Mouse (Mus musculus) cortical plate, adult 2 months (tissue): ENCODE data around the gene Zmynd15. TPM values are rescaled to one million over a fixed set of nuclear protein-coding genes. Genes with fewer than 3 reads are reported as not detected.

Experiments
- H3K27ac ChIP-seq: fragments of 200-500 bp; 2 replicates; pipeline ENCODE4 v1.5.1; 2012; ENCODE audit warnings: low read length, control low read depth, inconsistent platforms; ENCODE audit not compliant: insufficient read depth
- H3K4me1 ChIP-seq: fragments of 200-500 bp; 2 replicates; pipeline ENCODE4 v1.6.1; 2011; ENCODE audit warnings: low read length; ENCODE audit not compliant: control insufficient read depth, insufficient read depth
- H3K4me3 ChIP-seq: fragments of 200-500 bp; 2 replicates; pipeline ENCODE4 v1.5.1; 2011; ENCODE audit warnings: mild to moderate bottlenecking, low read length, control low read depth; ENCODE audit not compliant: insufficient read depth
- CTCF ChIP-seq: fragments of 200-500 bp; IDR thresholded peaks from 2 replicates; pipeline ENCODE4 v1.5.1; 2011; ENCODE audit warnings: mild to moderate bottlenecking, control low read depth, low read length; ENCODE audit not compliant: insufficient read depth; ENCODE audit errors: extremely low read depth
- POLR2A ChIP-seq: fragments of 200-500 bp; IDR thresholded peaks from 2 replicates; pipeline ENCODE4 v1.6.1; 2011; ENCODE audit warnings: mild to moderate bottlenecking, low read length, control low read depth; ENCODE audit not compliant: insufficient read depth; ENCODE audit errors: extremely low read depth
- polyA plus RNA-seq: library from polyadenylated mRNA; depleted of rRNA; stranded (reverse); fragments of >200 nt; gene quantifications from 2 replicates; pipeline ENCODE4 v1.2.3, GENCODE M21; 2012

The Zmynd15 gene
- polyA plus RNA-seq, 1 experiment, result 0.44 TPM

DNA sequence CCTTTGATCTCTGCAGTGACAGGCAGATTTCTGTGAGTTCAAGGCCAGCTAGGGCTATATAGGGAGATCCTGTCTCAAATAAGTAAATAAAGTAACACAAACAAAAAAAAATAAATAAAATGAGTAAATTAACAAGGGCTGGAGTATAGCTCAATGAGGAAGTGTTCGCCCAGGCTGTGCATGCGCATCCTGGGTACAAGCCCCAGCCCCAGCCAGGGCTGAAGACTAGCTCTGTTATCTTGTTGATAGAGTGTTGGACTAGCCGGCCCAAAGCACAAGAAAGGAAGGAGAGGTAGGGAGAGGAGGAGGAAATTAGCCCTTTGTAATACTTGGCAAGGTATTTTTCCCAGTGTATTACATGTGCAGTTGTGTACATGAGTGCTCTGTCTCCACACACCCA, 15.3 kb upstream of the Zmynd15 start:
- H3K27ac ChIP-seq, result no peak overlapping the region
- no peak overlapping the region for H3K4me3 ChIP-seq
- TF ChIP-seq CTCF, result no peak
- no peak for TF ChIP-seq POLR2A
- H3K4me1 ChIP-seq, result no peaks in the 10 kb centered on the region

DNA sequence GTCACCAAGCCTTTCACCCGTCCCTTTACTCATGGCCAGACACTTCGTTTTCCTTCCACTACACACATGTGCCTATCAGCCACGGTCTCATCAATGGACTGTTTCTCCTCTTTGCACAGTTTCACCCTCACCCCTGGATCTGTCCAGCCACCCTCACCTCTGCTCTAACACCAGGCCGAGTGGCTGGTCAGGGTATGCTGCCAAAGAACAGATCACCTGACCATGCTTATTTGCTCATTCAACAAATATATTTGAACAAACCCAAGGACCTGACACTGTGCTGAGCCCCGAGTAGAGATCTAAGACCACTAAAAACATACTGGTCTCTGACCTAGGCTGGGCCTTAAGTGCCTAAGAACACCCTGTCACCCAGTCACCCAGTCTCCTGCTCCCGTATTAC, 14.6 kb upstream of the Zmynd15 start:
- Histone ChIP-seq H3K4me1 (no peaks in the 10 kb centered on the region), H3K27ac (no peak overlapping the region), H3K4me3 (no peak overlapping the region)
- no peak for TF ChIP-seq CTCF

GRCm38 (mm10) chr11:70446756-70447155, 12.5 kb upstream of the Zmynd15 start:
- no peak overlapping the region for H3K4me3 ChIP-seq
- H3K27ac ChIP-seq, result no peak overlapping the region
- TF ChIP-seq POLR2A (no peak), CTCF (no peak)
- no peaks in the 10 kb centered on the region for H3K4me1 ChIP-seq

DNA sequence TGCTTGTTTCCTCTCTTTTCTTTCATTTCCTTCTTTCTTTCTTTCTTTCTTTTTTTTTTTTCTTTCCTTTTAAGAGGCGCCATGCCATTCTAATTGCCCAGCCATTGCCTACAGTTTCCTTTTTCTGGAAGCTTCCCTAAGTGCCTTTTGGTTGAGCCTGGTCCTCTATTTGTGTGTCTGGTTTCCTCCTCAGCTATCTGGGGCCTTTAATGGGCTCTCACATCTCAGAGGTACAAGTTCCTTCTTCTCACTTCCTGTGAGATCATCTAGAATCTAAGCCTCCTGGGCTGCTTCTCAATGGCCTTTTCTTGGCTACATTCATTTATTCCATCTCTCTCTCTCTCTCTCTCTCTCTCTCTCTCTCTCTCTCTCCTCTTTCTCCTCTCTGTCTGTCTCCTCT, 11.9 kb upstream of the Zmynd15 start:
- TF ChIP-seq CTCF (no peak), POLR2A (no peak)
- no peak overlapping the region for H3K27ac ChIP-seq
- H3K4me1 ChIP-seq, result no peaks in the 10 kb centered on the region
- no peak overlapping the region for H3K4me3 ChIP-seq

GRCm38 (mm10) chr11:70450926-70451325, 8.3 kb upstream of the Zmynd15 start:
- Histone ChIP-seq H3K4me1 (no peaks in the 10 kb centered on the region; the same call in 1 of the 2 replicates), H3K4me3 (no peak overlapping the region), H3K27ac (no peak overlapping the region)
- no peak for TF ChIP-seq CTCF
- no peak for TF ChIP-seq POLR2A

GRCm38 (mm10) chr11:70451797-70452498, 7.3 kb upstream of the Zmynd15 start, which contains the start of gene Med11:
Med11 (plus strand) TSS chr11:70451919.
- H3K27ac ChIP-seq, result peak within 1 kb of the TSS; percentile 89
- TF ChIP-seq POLR2A (peak; percentile 91), CTCF (peak; percentile 70)
- H3K4me3 ChIP-seq, result peak within 1 kb of the TSS; percentile 53
- no peaks in the 10 kb centered on the region; the same call in 1 of the 2 replicates for H3K4me1 ChIP-seq

GRCm38 (mm10) chr11:70453261-70454044, 5.8 kb upstream of the Zmynd15 start:
- Histone ChIP-seq H3K4me3 (no peak overlapping the region), H3K27ac (no peak overlapping the region), H3K4me1 (no peaks in the 10 kb centered on the region; the same call in 1 of the 2 replicates)
- TF ChIP-seq POLR2A (no peak), CTCF (no peak)

DNA sequence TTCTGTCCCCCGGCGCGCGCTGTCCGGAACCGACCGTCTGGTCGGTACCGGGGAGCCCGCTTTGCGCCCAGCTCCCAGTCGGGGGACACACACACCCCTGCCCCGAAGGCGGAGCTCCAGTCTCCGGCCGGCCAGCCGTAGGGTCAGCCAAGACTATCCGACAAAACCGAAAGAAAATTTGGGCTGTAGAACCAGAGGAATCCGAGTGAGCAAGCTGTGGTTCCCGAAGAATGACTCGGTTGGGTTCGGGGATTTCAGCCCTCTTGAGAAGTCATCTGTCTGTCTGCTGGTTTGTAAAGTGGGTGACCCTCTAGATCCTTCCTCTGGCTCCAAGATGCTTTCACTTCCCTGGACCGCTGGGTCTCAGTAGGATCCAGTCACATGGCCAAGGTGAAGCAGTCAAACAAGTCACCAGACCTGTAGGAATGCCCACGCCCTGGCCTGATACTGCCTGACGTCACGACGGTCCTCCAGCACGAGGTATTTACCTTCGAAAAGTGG, 418 bp downstream of the Zmynd15 start, which contains the start of gene Cxcl16:
Gene Cxcl16, minus strand, starts transcription at position 384 of the 501 bp plus-strand sequence.
- Histone ChIP-seq H3K4me1 (no peaks in the 10 kb centered on the region; the same call in 1 of the 2 replicates), H3K27ac (no peak within 1 kb of the TSS), H3K4me3 (peak within 1 kb of the TSS; percentile 37)
- no peak for TF ChIP-seq CTCF
- no peak for TF ChIP-seq POLR2A

DNA sequence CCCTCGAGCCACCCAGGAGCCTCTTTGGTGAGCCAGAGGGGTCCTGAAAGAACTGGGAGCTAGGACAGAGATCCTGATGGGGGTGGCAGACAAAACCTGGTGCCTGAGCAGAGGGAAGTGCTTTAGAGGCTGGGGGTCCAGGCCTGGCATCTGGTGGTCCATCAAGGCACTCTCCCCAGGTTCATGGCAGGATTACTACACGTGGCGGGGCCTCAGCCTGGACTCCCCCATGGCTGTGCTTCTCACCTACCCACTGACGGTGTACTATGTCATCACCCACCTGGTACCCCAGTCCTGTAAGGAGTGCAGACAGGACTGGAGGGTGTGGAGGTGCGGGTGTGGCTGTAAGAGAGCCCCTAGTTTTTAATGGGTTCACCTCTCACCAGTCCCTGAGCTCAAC, 4.7 kb downstream of the Zmynd15 start:
- H3K4me3 ChIP-seq, result no peak overlapping the region
- TF ChIP-seq CTCF (no peak), POLR2A (no peak)
- H3K27ac ChIP-seq, result no peak overlapping the region
- H3K4me1 ChIP-seq, result no peaks in the 10 kb centered on the region; the same call in 1 of the 2 replicates
